Mouse (Mus musculus): ENCODE results near the gene Adipor1.
"Not testable (repeated sequence)": the region's sequence is repeated elsewhere in the genome, so short reads cannot be mapped to it uniquely, and the experiment has no call there.

GRCm38 (mm10) chr1:134443288-134443687, 28.1 kb downstream of the Adipor1 start:
- TF ChIP-seq CTCF (IDR thresholded peaks at IDR 0.05; ENCODE audit: low read depth); EP300 (optimal IDR thresholded peaks at IDR 0.05): not testable (repeated sequence)
